Mouse (Mus musculus) megakaryocyte, embryonic 14.5 days (primary cell): Measurements from ENCODE around the gene Timm44.

Source experiments
- FLI1 ChIP-seq: IDR thresholded peaks from 2 replicates; pipeline ENCODE4 v1.6.1; 2012; ENCODE audit warnings: low read length, inconsistent platforms, mixed read lengths
- GATA1 ChIP-seq: IDR thresholded peaks from 3 replicates; pipeline ENCODE4 v1.6.1; 2012; ENCODE audit warnings: mixed read lengths, low read length, inconsistent platforms, borderline replicate concordance

- TF ChIP-seq GATA1 (no peak), FLI1 (no peak)
Measured at GRCm38 (mm10) chr8:4226739-4227347, 48.9 kb downstream of the Timm44 start, which contains the start of gene Lrrc8e.
